Comparison of ENCODE assay signal across 11 mouse cellular contexts in genomic region chr9:102724942-102725341, GRCm38 (mm10). TPM values are rescaled to one million over a fixed set of nuclear protein-coding genes. Genes with fewer than 3 reads are reported as not detected.
DNase-seq lines count a peak whose midpoint lies in the region; ATAC-seq and TF ChIP-seq lines count a peak whose summit lies in the region.
"Had no signal": no experiment of that assay in that cellular context is flagged by ENCODE, and none has a peak within 500 bp of the region (broad histone marks: within the 10 kb centered on the region; RNA-seq: fewer than 3 reads in every experiment).

No protein-coding gene starts in this region.

- no peak overlapping the region; the same call in 1 of the 2 replicates for H3K9ac ChIP-seq in embryonic facial prominence, embryonic 13.5 days
- H3K9ac ChIP-seq in hindbrain, embryonic 16.5 days (ENCODE audit: low read depth, low read length), result peak overlapping the region; percentile 10; the same call in 1 of the 2 replicates
- H3K9ac ChIP-seq: hindbrain, embryonic 15.5 days; liver, embryonic 15.5 days had no signal

- no peaks in the 10 kb centered on the region for H3K9me3 ChIP-seq in embryonic facial prominence, embryonic 13.5 days
- no peaks in the 10 kb centered on the region for H3K9me3 ChIP-seq in hindbrain, embryonic 16.5 days (ENCODE audit: control insufficient read depth, low read length)
- H3K9me3 ChIP-seq: hindbrain, embryonic 15.5 days; liver, embryonic 15.5 days had no signal

- peak overlapping the region; percentile 89 for H3K27ac ChIP-seq in layer of hippocampus, adult 2 months
- H3K27ac ChIP-seq in embryonic facial prominence, embryonic 13.5 days, result peak overlapping the region; percentile 91
- no peak overlapping the region for H3K27ac ChIP-seq in hindbrain, embryonic 16.5 days (ENCODE audit: low read depth, low read length)

- TF ChIP-seq CTCF in layer of hippocampus, adult 2 months (conservative IDR thresholded peaks at IDR 0.05), result no peak

- WGBS in embryonic facial prominence, embryonic 13.5 days, result 62% methylated on average over 7 of the region's 7 CpGs
- WGBS in hindbrain, embryonic 16.5 days, result 77% methylated on average over 7 of the region's 7 CpGs

- peaks cover 93% of the 10 kb centered on the region for H3K4me1 ChIP-seq in embryonic facial prominence, embryonic 13.5 days
- H3K4me1 ChIP-seq in hindbrain, embryonic 16.5 days (ENCODE audit: control insufficient read depth, insufficient read depth, low read depth, low read length), result peaks cover 69% of the 10 kb centered on the region

- peak; percentile 16 for TF ChIP-seq POLR2A in myocyte (IDR thresholded peaks at IDR 0.05; ENCODE audit: insufficient read length, low read depth)

- H3K36me3 ChIP-seq in embryonic facial prominence, embryonic 13.5 days, result peaks cover 97% of the 10 kb centered on the region
- H3K36me3 ChIP-seq in hindbrain, embryonic 16.5 days (ENCODE audit: control insufficient read depth, insufficient read depth, low read length), result peaks cover 58% of the 10 kb centered on the region
- peaks cover 60% of the 10 kb centered on the region for H3K36me3 ChIP-seq in myocyte (ENCODE audit: control insufficient read depth, insufficient read depth)

- no peak for ATAC-seq in embryonic facial prominence, embryonic 13.5 days (ENCODE audit: insufficient number of reproducible peaks, insufficient read depth, low FRiP score, low TSS enrichment, low read depth)
- no peak for ATAC-seq in hindbrain, embryonic 16.5 days
- no peak for ATAC-seq in erythroid progenitor cell, adult 5-6 weeks (replicated peaks; ENCODE audit: low FRiP score, poor library complexity, severe bottlenecking)

- no peak overlapping the region for H3ac ChIP-seq in myocyte (ENCODE audit: control insufficient read depth, insufficient read length)

- no peaks in the 10 kb centered on the region for H3K27me3 ChIP-seq in embryonic facial prominence, embryonic 13.5 days
- H3K27me3 ChIP-seq in hindbrain, embryonic 16.5 days (replicated peaks; ENCODE audit: control insufficient read depth, insufficient read depth, low read length), result no peaks in the 10 kb centered on the region
- H3K27me3 ChIP-seq in myocyte (ENCODE audit: control insufficient read depth, insufficient read depth, insufficient read length), result no peaks in the 10 kb centered on the region
- H3K27me3 ChIP-seq: hindbrain, embryonic 15.5 days had no signal

- peak overlapping the region; percentile 47; the same call in 1 of the 2 replicates for H3K4me2 ChIP-seq in embryonic facial prominence, embryonic 13.5 days
- H3K4me2 ChIP-seq in hindbrain, embryonic 16.5 days (ENCODE audit: low read length), result no peak overlapping the region
- peak overlapping the region; percentile 12 for H3K4me2 ChIP-seq in myocyte (ENCODE audit: low read depth)
- H3K4me2 ChIP-seq: liver, embryonic 15.5 days had no signal

- no peak overlapping the region for H3K4me3 ChIP-seq in layer of hippocampus, adult 2 months
- no peak overlapping the region for H3K4me3 ChIP-seq in embryonic facial prominence, embryonic 13.5 days
- no peak overlapping the region for H3K4me3 ChIP-seq in hindbrain, embryonic 16.5 days (ENCODE audit: low read length)
- no peak overlapping the region for H3K4me3 ChIP-seq in myocyte
- H3K4me3 ChIP-seq: hindbrain, embryonic 15.5 days; liver, embryonic 15.5 days had no signal

- H3K79me2 ChIP-seq in myocyte (ENCODE audit: control insufficient read depth, insufficient read depth), result peaks cover 50% of the 10 kb centered on the region

- DNase-seq in layer of hippocampus, adult 2 months (ENCODE audit: low spot score in 2 of 2), result no peak
- no peak for DNase-seq in layer of hippocampus, adult 11-12 months (ENCODE audit: low spot score)
- no peak for DNase-seq in embryo, embryonic 10.5 days (ENCODE audit: low spot score)
- DNase-seq: cerebellum, adult 11-12 months; right cerebral cortex, adult 18-20 months had no signal

TF ChIP-seq in myocyte, 11 proteins besides CTCF, POLR2A, EP300 and RAD21:
- no peak for TF ChIP-seq USF1 (IDR thresholded peaks at IDR 0.05; ENCODE audit: low read depth)
- TF ChIP-seq REST (IDR thresholded peaks at IDR 0.05; ENCODE audit: insufficient read depth, insufficient read length), result no peak
- TF ChIP-seq TCF12 (IDR thresholded peaks at IDR 0.05; ENCODE audit: insufficient read depth, poor library complexity, severe bottlenecking), result no peak
- no peak for TF ChIP-seq MAX (IDR thresholded peaks at IDR 0.05; ENCODE audit: low read depth)
- no peak for TF ChIP-seq TCF3 (IDR thresholded peaks at IDR 0.05; ENCODE audit: insufficient read length, low read depth)
- no peak for TF ChIP-seq CEBPB (IDR thresholded peaks at IDR 0.05; ENCODE audit: insufficient read depth, poor library complexity, severe bottlenecking)
- TF ChIP-seq MYOD1 (IDR thresholded peaks at IDR 0.05; ENCODE audit: control insufficient read depth in 1 of 3, insufficient read length in 2 of 3, low read depth in 2 of 3), result no peak
- no peak for TF ChIP-seq POLR2AphosphoS2 (IDR thresholded peaks at IDR 0.05; ENCODE audit: insufficient read length, low read depth)
- no peak for TF ChIP-seq SRF (IDR thresholded peaks at IDR 0.05; ENCODE audit: control insufficient read depth, insufficient read length, low read depth)
- no peak for TF ChIP-seq E2F4 (IDR thresholded peaks at IDR 0.05; ENCODE audit: insufficient read depth)
- TF ChIP-seq MYOG (IDR thresholded peaks at IDR 0.05; ENCODE audit: control insufficient read depth in 1 of 3, insufficient read depth in 1 of 3, insufficient read length in 2 of 3, low read depth in 2 of 3), result no peak
TF ChIP-seq in myocyte: peak in this region for 0.

RNA-seq across cellular contexts. Expression of gene Amotl2, which starts 8.5 kb away (rescaled TPM):
- total RNA-seq in layer of hippocampus, adult 2 months (2021), result 10 to 100 TPM; 16.0 to 18.1 TPM
- 54.0 and 55.8 TPM in 2 replicates for polyA plus RNA-seq in embryonic facial prominence, embryonic 13.5 days (2015; fragmentation: Nextera tagmentation; extraction: Ambion mirVana)
- 40.7 and 47.5 TPM in 2 replicates for polyA plus RNA-seq in hindbrain, embryonic 16.5 days (2015; fragmentation: Nextera tagmentation; extraction: Ambion mirVana)
- 67.2 TPM for polyA plus RNA-seq in myocyte (2012; fragmentation: generic; extraction: Trizol)
- not detected in 2 replicates for total RNA-seq in erythroid progenitor cell, adult 5-6 weeks (2015; ENCODE audit: low replicate concordance)
- 0.39 and 11.4 TPM in 2 replicates for total RNA-seq in erythroid progenitor cell, adult 5-6 weeks (2017; ENCODE audit: low replicate concordance)
